Mouse (Mus musculus) megakaryocyte, embryonic 14.5 days (primary cell): ENCODE results near the gene Ap1b1.

Experiments
- FLI1 ChIP-seq: IDR thresholded peaks from 2 replicates; pipeline ENCODE4 v1.6.1; 2012; ENCODE audit warnings: low read length, inconsistent platforms, mixed read lengths
- GATA1 ChIP-seq: IDR thresholded peaks from 3 replicates; pipeline ENCODE4 v1.6.1; 2012; ENCODE audit warnings: mixed read lengths, low read length, inconsistent platforms, borderline replicate concordance

DNA sequence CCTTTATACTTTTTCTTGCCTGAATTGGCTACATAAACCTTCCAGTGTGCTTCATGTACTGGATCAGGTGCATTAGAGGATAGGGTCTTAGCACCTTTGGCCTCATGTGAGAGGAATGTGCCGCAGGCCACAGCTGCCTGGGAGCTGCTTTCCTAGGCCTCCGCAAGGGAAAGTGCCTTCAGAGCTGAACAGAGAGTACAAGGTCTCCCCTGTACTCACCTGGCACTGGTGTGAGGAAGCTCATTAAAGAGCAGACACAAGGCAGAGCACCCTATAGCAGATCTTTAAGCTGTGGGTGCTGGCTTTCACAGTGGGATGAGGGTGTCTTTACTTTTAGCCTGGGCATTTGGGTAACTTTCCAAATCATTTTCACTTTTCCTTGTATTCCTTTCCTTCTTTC is 18.9 kb downstream of the Ap1b1 start:
- TF ChIP-seq GATA1 (no peak), FLI1 (no peak)
